Mouse (Mus musculus) heart, embryonic 10.5 days (tissue): ENCODE results near the gene Fam43a. TPM values are rescaled to one million over a fixed set of nuclear protein-coding genes. Genes with fewer than 3 reads are reported as not detected.
A peak's percentile ranks its signal among the peaks of the same experiment; 100 is the strongest.

Experiments used
- DNase-seq: peaks from one replicate; pipeline ENCODE4 v3.0.0-alpha.2; 2017; ENCODE audit warnings: low spot score
- H3K27ac ChIP-seq: fragments of 300-500 bp; sonication (generic); 2 replicates; pipeline ENCODE4 v1.5.1; 2016; ENCODE audit warnings: mild to moderate bottlenecking
- H3K27me3 ChIP-seq: fragments of 300-500 bp; sonication (generic); 2 replicates; pipeline ENCODE4 v1.6.1; 2016; ENCODE audit warnings: mild to moderate bottlenecking; ENCODE audit not compliant: poor library complexity, insufficient read depth, severe bottlenecking
- H3K36me3 ChIP-seq: fragments of 300-500 bp; sonication (generic); 2 replicates; pipeline ENCODE4 v1.6.1; 2016; ENCODE audit warnings: mild to moderate bottlenecking, moderate library complexity
- H3K4me1 ChIP-seq: fragments of 300-500 bp; sonication (generic); 2 replicates; pipeline ENCODE4 v1.6.1; 2016; ENCODE audit warnings: mild to moderate bottlenecking
- H3K4me3 ChIP-seq: fragments of 300-500 bp; sonication (generic); 2 replicates; pipeline ENCODE4 v1.5.1; 2016; ENCODE audit warnings: mild to moderate bottlenecking, moderate library complexity
- H3K9me3 ChIP-seq: fragments of 300-500 bp; sonication (generic); 2 replicates; pipeline ENCODE4 v1.6.1; 2016; ENCODE audit warnings: mild to moderate bottlenecking, moderate library complexity
- WGBS: fragments of 180-500 bp; shearing (Covaris S2); methylation state at CpG from one replicate; pipeline ENCODE4 v1.1.7; 2016; 5-methylcytosine and 5-hydroxymethylcytosine counted together
- polyA plus RNA-seq: library from polyadenylated mRNA; unstranded; fragments of >200 nt; fragmentation: Nextera tagmentation; extraction: Ambion mirVana; gene quantifications from 2 replicates; pipeline ENCODE4 v1.2.1, GENCODE M21; 2016

Fam43a gene
- polyA plus RNA-seq, 1 experiment from 2014 or later = 14.4 TPM

DNA sequence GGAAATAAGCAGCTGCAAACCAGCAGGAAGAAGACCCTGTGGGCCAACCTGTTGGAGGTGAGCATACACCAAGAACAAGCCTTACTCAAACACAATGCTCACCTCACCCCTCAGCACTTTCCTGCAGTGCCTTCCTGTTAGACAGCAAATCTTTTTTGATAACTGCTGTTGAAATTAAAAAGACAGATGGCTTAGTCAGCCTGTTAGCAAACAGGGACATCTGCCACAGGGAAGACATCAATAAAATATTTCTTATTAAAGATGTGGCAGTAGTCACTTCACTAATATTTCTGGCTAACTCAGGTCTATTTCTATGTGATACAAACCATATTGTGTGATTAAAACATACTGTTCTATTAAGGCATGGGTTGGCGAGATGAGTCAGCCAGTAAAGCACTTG is 23.1 kb upstream of the Fam43a start:
- Histone ChIP-seq H3K9me3 (no peaks in the 10 kb centered on the region), H3K4me1 (no peaks in the 10 kb centered on the region), H3K27me3 (no peaks in the 10 kb centered on the region)

DNA sequence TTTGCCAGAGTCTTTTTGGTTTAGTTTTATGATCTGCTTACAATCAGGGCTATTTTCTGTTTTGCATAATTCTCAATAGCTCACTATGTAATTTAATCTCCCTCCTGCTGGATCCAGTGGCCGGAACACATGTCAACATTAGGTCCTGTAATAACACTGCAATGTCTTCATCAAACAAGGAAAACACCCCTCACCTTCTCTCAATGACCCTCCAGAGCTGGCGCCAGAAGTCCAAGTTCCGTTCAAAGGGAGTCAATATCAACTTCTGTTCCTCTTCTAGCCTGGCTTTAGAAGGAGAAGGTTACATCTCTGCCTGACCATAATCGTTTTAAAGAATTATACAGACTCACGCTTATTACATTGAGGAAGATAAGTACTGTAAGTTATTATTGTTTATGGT is 18.8 kb upstream of the Fam43a start:
- Histone ChIP-seq H3K4me1 (no peaks in the 10 kb centered on the region), H3K9me3 (no peaks in the 10 kb centered on the region), H3K27ac (no peak overlapping the region), H3K36me3 (peaks cover 99% of the 10 kb centered on the region), H3K4me3 (no peak overlapping the region), H3K27me3 (no peaks in the 10 kb centered on the region)
- 92% methylated on average over 5 of the region's 5 CpGs for WGBS
- DNase-seq = no peak

More for the DNA sequence above, 23.1 kb upstream of the Fam43a start:
- Histone ChIP-seq H3K36me3 (peaks cover 96% of the 10 kb centered on the region), H3K27ac (no peak overlapping the region), H3K4me3 (no peak overlapping the region)
- 80% methylated on average over 1 of the region's 1 CpGs for WGBS
- DNase-seq = no peak

DNA sequence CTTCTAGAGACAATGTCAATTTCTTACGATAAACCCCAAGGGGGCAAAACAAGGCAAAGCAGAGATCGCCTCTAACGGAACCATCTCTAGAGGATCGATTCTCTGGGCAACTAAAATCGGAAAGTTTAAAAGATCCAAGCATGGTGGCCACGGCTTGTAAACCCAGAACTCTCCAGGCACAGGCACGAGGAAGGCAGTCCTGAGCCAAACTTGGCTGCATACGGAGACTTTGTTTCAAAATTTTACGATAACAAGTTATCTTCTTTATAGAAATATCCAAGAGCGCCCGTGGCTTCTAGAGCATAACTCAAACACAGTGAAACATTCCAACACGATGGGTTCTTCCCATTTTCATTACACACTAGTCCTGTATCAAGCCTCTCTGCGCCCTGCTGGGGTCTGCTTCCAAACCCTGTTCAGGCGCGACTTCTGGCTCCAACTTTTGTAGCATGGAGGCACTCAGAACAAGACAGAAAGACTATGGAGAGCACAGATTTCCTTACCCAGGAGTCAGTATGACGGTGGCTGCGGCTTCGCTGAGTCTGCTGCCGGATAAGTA is 12.5 kb upstream of the Fam43a start:
- Histone ChIP-seq H3K27me3 (no peaks in the 10 kb centered on the region), H3K4me1 (0 out of 2 replicates have a peak, but pooled peaks cover 7% of the 10 kb centered on the region), H3K27ac (peak overlapping the region; percentile 91), H3K4me3 (peak overlapping the region; percentile 87), H3K9me3 (no peaks in the 10 kb centered on the region), H3K36me3 (peaks cover 38% of the 10 kb centered on the region)
- no peak for DNase-seq
- 2% methylated on average over 19 of the region's 19 CpGs for WGBS

DNA sequence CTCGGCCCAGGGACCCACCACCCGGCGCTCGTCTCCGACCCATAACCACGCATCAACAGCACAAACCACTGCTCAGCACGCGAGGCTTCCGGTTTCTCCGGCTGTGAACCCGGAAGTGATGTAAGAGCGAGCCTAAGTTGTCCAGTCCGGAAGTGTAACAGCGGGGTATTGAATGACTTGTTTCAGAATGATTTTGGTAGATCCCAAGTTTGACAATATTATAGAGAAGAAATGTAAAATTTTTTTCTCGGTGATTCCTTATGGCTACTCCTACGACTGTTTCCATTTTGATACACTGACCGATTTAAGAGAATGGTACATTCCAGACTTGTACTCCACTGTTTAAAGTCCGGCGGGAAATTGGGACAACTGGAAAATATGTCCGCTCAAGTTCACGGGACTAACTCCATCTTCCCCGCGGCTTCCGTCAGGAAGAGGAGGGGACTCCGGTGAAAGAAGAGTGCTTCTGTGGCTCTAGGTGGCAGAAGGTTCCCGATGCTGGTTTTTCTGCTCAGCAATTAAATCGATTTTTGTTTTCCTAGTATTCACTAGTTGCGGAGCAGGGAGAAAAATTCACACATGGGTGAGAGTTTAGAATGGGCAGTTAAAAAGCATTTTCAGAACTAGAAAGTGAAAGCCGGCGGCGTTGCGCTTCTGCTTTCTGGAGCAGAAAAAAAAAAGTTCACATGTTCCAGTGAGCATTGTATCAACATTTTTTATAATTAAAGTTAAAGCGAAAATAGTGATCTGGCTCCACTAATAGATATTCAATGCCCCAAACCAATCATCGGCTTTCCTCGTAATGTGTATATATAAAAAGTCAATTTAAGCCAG is 11.8 kb upstream of the Fam43a start, which contains the start of gene Lsg1:
Lsg1 (minus strand) TSS at position 99 of the 834 bp plus-strand sequence.
- 4% methylated on average over 35 of the region's 35 CpGs for WGBS
- peaks cover 31% of the 10 kb centered on the region for H3K36me3 ChIP-seq
- 0 out of 2 replicates have a peak, but pooled peaks cover 7% of the 10 kb centered on the region for H3K4me1 ChIP-seq
- DNase-seq = peak; percentile 94
- no peaks in the 10 kb centered on the region for H3K9me3 ChIP-seq
- no peaks in the 10 kb centered on the region for H3K27me3 ChIP-seq
- H3K4me3 ChIP-seq = peak within 1 kb of the TSS; percentile 87
- peak within 1 kb of the TSS; percentile 91 for H3K27ac ChIP-seq

GRCm38 (mm10) chr16:30590264-30591209 is 9.0 kb upstream of the Fam43a start:
- Histone ChIP-seq H3K4me3 (no peak overlapping the region), H3K36me3 (peaks cover 3% of the 10 kb centered on the region), H3K27ac (no peak overlapping the region), H3K4me1 (0 out of 2 replicates have a peak, but pooled peaks cover 7% of the 10 kb centered on the region), H3K9me3 (no peaks in the 10 kb centered on the region), H3K27me3 (0 out of 2 replicates have a peak, but pooled peaks cover 8% of the 10 kb centered on the region)
- WGBS = 36% methylated on average over 7 of the region's 7 CpGs
- DNase-seq = no peak

- Histone ChIP-seq H3K4me1 (peaks cover 8% of the 10 kb centered on the region; the same call in 1 of the 2 replicates), H3K9me3 (no peaks in the 10 kb centered on the region), H3K36me3 (no peaks in the 10 kb centered on the region), H3K27ac (no peak overlapping the region), H3K4me3 (no peak overlapping the region), H3K27me3 (peaks cover 19% of the 10 kb centered on the region; the same call in 1 of the 2 replicates)
- DNase-seq = no peak
- WGBS = 48% methylated on average over 3 of the region's 3 CpGs
Measured at GRCm38 (mm10) chr16:30591990-30592389, 7.5 kb upstream of the Fam43a start.

GRCm38 (mm10) chr16:30595356-30595755 is 4.2 kb upstream of the Fam43a start:
- 58% methylated on average over 3 of the region's 3 CpGs for WGBS
- H3K27ac ChIP-seq = no peak overlapping the region
- no peaks in the 10 kb centered on the region for H3K9me3 ChIP-seq
- no peaks in the 10 kb centered on the region for H3K36me3 ChIP-seq
- H3K4me3 ChIP-seq = no peak overlapping the region
- H3K27me3 ChIP-seq = peaks cover 19% of the 10 kb centered on the region
- peaks cover 11% of the 10 kb centered on the region for H3K4me1 ChIP-seq
- DNase-seq = no peak

GRCm38 (mm10) chr16:30595835-30596557 is 3.5 kb upstream of the Fam43a start:
- no peaks in the 10 kb centered on the region for H3K9me3 ChIP-seq
- peaks cover 17% of the 10 kb centered on the region for H3K4me1 ChIP-seq
- no peaks in the 10 kb centered on the region for H3K36me3 ChIP-seq
- DNase-seq = no peak
- H3K4me3 ChIP-seq = no peak overlapping the region
- WGBS = 68% methylated on average over 14 of the region's 14 CpGs
- H3K27ac ChIP-seq = no peak overlapping the region
- H3K27me3 ChIP-seq = peaks cover 24% of the 10 kb centered on the region

DNA sequence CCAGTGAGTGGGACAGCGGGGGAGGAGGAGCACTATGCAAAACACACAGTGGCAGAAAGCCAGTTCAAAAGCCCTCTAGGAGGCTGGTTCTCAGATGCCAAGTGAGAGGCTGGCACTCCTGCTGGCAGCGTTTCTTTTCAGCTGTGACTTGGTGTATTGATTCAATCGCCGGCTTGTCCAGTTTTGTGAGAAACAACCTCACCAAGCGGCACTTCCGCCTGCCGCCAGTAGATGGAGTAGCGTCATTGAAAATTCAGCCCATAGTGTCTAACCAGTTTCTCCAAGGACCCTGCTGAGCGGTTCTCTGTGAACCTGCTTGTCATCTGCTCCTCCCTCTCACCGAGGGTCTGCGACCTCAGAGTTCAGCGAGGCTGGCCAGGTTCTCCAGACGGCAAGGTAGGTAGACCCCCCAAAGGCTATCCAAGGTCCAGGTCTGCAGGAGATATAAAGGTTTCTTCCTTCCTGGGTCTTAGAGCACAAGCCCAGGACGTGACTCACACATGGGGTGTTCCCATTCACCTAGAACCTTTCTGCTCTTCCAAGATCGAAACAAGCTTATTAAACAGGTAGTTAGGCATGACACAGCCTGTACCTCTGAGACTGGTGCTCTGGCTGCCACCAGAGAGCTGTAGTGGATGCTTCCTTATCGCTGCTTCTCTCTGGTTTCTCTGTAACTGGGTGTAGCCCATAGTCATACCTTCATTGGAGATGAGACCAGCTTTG is 2.4 kb upstream of the Fam43a start:
- peak overlapping the region; percentile 42 for H3K4me3 ChIP-seq

DNA sequence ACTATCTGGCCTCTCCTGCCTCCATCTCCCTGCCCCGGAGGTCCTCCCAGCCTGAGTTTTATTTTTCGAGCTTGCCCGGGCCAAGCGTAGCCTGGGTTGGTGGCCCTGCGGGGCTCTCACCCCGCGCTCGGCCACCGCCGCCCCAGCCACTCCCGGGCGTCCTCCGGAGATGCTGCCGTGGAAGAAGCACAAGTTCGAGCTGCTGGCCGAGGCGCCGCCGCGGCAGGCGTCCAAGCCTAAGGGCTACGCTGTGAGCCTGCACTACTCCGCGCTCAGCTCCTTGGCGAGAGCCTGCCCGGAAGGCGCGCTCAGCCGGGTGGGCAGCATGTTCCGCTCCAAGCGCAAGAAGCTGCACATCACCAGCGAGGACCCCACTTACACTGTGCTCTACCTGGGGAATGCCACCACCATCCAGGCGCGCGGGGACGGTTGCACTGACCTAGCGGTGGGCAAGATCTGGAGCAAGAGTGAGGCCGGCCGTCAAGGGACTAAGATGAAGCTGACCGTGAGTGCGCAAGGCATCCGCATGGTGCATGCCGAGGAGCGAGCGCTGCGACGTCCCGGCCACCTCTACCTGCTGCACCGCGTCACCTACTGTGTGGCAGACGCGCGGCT is 1.0 kb downstream of the Fam43a start:
- Histone ChIP-seq H3K36me3 (no peaks in the 10 kb centered on the region), H3K9me3 (no peaks in the 10 kb centered on the region), H3K27me3 (peaks cover 19% of the 10 kb centered on the region), H3K4me1 (peaks cover 61% of the 10 kb centered on the region), H3K4me3 (peak overlapping the region; percentile 87), H3K27ac (peak overlapping the region; percentile 89)
- WGBS = under 1% methylated on average over 53 of the region's 53 CpGs
- DNase-seq = peak; percentile 79

More for the DNA sequence above, 2.4 kb upstream of the Fam43a start:
- 13% methylated on average over 16 of the region's 16 CpGs for WGBS
- Histone ChIP-seq H3K27ac (peak overlapping the region; percentile 45; the same call in 1 of the 2 replicates), H3K27me3 (peaks cover 27% of the 10 kb centered on the region), H3K36me3 (no peaks in the 10 kb centered on the region), H3K9me3 (no peaks in the 10 kb centered on the region), H3K4me1 (peaks cover 29% of the 10 kb centered on the region)
- peak; percentile 89 for DNase-seq
